Mouse (Mus musculus) heart, embryonic 11.5 days (tissue): ENCODE data around the gene C2cd4d. TPM values are rescaled to one million over a fixed set of nuclear protein-coding genes. Genes with fewer than 3 reads are reported as not detected.
A peak's percentile ranks its signal among the peaks of the same experiment; 100 is the strongest.

ENCODE experiments used
- ATAC-seq: fragments of 200-750 bp; cut with Nextera tagmentation; replicated peaks from 2 replicates; pipeline ENCODE4 v1.8.0; 2017; ENCODE audit warnings: moderate library complexity; ENCODE audit not compliant: insufficient number of reproducible peaks, low FRiP score, low TSS enrichment
- H3K27ac ChIP-seq: fragments of 300-500 bp; sonication (generic); 2 replicates; pipeline ENCODE4 v1.5.1; 2014; ENCODE audit warnings: mild to moderate bottlenecking, low read depth, low read length
- H3K27me3 ChIP-seq: fragments of 300-500 bp; sonication (generic); 2 replicates; pipeline ENCODE4 v1.6.1; 2014; ENCODE audit warnings: mild to moderate bottlenecking, low read length, mixed read lengths; ENCODE audit not compliant: control insufficient read depth, insufficient read depth
- H3K36me3 ChIP-seq: fragments of 300-500 bp; sonication (generic); 2 replicates; pipeline ENCODE4 v1.6.1; 2014; ENCODE audit warnings: mild to moderate bottlenecking, low read length, moderate library complexity, mixed read lengths; ENCODE audit not compliant: control insufficient read depth, insufficient read depth
- H3K4me1 ChIP-seq: fragments of 300-500 bp; sonication (generic); 2 replicates; pipeline ENCODE4 v1.6.1; 2014; ENCODE audit warnings: low read length; ENCODE audit not compliant: control insufficient read depth, insufficient read depth
- H3K4me2 ChIP-seq: fragments of 300-500 bp; sonication (generic); 2 replicates; pipeline ENCODE4 v1.6.1; 2014; ENCODE audit warnings: mild to moderate bottlenecking, moderate library complexity
- H3K4me3 ChIP-seq: fragments of 300-500 bp; sonication (generic); 2 replicates; pipeline ENCODE4 v1.5.1; 2014; ENCODE audit warnings: low read depth, low read length
- H3K9ac ChIP-seq: fragments of 300-500 bp; sonication (generic); 2 replicates; pipeline ENCODE4 v1.6.1; 2014; ENCODE audit warnings: mild to moderate bottlenecking, low read depth, low read length, moderate library complexity
- H3K9me3 ChIP-seq: fragments of 300-500 bp; sonication (generic); replicated peaks from 2 replicates; pipeline ENCODE4 v1.6.1; 2016; ENCODE audit warnings: low read length; ENCODE audit not compliant: control insufficient read depth
- WGBS: fragments of 180-500 bp; shearing (Covaris S2); extraction: QIAGEN DNeasy Blood & Tissue Kit; methylation state at CpG from one replicate; pipeline ENCODE4 v1.1.7; 2014; ENCODE audit not compliant: insufficient replicate concordance; 5-methylcytosine and 5-hydroxymethylcytosine counted together
- polyA plus RNA-seq: library from polyadenylated mRNA; unstranded; fragments of >200 nt; fragmentation: Nextera tagmentation; extraction: Ambion mirVana; gene quantifications from 2 replicates; pipeline ENCODE4 v1.2.1, GENCODE M21; 2014

Gene C2cd4d
- polyA plus RNA-seq, 1 experiment from 2014 or later, result 0.89 TPM

DNA sequence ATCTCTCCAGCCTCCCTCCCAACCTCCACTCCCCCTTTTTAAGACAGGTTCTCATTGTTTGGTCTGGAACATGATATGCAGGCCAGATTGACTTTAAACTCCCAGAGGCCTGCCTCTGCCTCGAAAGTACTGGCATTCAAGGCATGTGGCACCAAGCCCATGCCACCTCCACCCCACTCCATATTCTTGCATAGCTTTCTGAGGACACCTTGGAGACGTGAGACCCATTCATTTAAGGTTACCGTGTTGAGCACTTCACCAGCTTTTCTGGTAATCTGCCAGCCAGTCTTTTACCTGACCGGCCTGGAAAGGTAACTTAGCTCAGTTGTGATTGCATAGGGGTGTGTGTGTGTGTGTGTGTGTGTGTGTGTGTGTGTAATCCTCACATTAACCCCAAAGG, 43.3 kb downstream of the C2cd4d start:
- H3K9me3 ChIP-seq, result no peaks in the 10 kb centered on the region
- H3K4me3 ChIP-seq, result no peak overlapping the region
- no peak overlapping the region for H3K4me2 ChIP-seq
- H3K27me3 ChIP-seq, result peaks cover 46% of the 10 kb centered on the region
- H3K36me3 ChIP-seq, result no peaks in the 10 kb centered on the region
- no peak overlapping the region for H3K27ac ChIP-seq
- no peak for ATAC-seq
- 66% methylated on average over 4 of the region's 4 CpGs for WGBS
- no peak overlapping the region for H3K9ac ChIP-seq
- H3K4me1 ChIP-seq, result no peaks in the 10 kb centered on the region

GRCm38 (mm10) chr3:94412530-94412929, 50.3 kb downstream of the C2cd4d start:
- WGBS, result 10% methylated on average over 25 of the region's 25 CpGs
- peak overlapping the region; percentile 23 for H3K9ac ChIP-seq
- peak overlapping the region; percentile 66 for H3K4me2 ChIP-seq
- H3K36me3 ChIP-seq, result no peaks in the 10 kb centered on the region
- no peaks in the 10 kb centered on the region; the same call in 1 of the 2 replicates for H3K27me3 ChIP-seq
- ATAC-seq, result no peak
- H3K27ac ChIP-seq, result no peak overlapping the region
- no peaks in the 10 kb centered on the region for H3K9me3 ChIP-seq
- H3K4me3 ChIP-seq, result peak overlapping the region; percentile 44
- H3K4me1 ChIP-seq, result no peaks in the 10 kb centered on the region

DNA sequence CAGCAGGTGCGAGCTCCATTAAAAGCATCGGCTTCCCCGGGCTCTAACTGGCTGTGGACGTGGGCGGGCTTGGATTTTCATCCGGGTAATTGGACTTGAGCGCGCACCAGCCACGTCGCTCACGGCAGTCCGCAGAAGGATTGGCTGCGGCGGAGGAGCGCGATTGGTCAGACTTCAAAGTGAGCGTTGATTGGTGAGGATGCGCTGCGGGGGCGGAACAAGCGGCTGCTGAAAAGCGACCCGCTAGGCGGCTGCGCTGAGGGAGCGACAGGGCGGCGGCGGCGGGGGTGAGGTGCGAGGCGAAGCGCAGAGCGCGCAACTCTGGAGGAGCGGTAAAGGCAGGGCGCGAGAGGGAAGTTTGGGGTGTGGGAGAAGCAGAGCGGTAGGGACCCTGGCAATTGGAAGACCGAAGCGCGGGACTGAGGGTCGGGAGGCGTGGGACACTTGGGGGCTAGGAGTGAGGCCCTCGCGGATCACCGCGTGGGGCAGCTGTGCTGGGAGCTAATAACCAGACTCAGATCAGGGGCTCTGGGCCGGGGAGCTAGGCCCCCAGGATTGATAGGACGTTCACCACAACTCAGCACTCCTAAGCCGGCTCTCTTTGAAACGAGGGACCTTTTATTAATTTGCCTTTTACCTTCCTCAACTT, 50.9 kb downstream of the C2cd4d start, which contains the start of gene Tdrkh:
Gene Tdrkh, plus strand, starts transcription at position 243 of the 649 bp plus-strand sequence.
- 11% methylated on average over 52 of the region's 52 CpGs for WGBS
- peak; percentile 95 for ATAC-seq
- Histone ChIP-seq H3K9ac (peak within 1 kb of the TSS; percentile 23), H3K9me3 (no peaks in the 10 kb centered on the region), H3K27me3 (no peaks in the 10 kb centered on the region; the same call in 1 of the 2 replicates), H3K4me3 (peak within 1 kb of the TSS; percentile 44), H3K4me1 (no peaks in the 10 kb centered on the region), H3K36me3 (no peaks in the 10 kb centered on the region), H3K4me2 (peak within 1 kb of the TSS; percentile 66), H3K27ac (no peak within 1 kb of the TSS)

Other genes with a start within 250 kb of the C2cd4d start
- gene Gm10696, start 184.2 kb upstream of the C2cd4d start, polyA plus RNA-seq, result not detected in 2 replicates
- not detected in 2 replicates for gene Gm5286, start 165.7 kb upstream of the C2cd4d start, polyA plus RNA-seq
- not detected in 2 replicates for gene Gm4778, start 98.4 kb upstream of the C2cd4d start, polyA plus RNA-seq
- gene Them4, start 52.3 kb upstream of the C2cd4d start, polyA plus RNA-seq, result 11.8 and 12.5 TPM in 2 replicates
- gene Them5, start 20.3 kb upstream of the C2cd4d start, polyA plus RNA-seq, result 0.17 TPM in 1 of 2 replicates, not detected in the other
- 0.41 and 0.44 TPM in 2 replicates for gene Rorc, start 10.4 kb downstream of the C2cd4d start, polyA plus RNA-seq
- gene Lingo4, start 36.1 kb downstream of the C2cd4d start, polyA plus RNA-seq, result not detected in 2 replicates
- gene Tdrkh, start 50.8 kb downstream of the C2cd4d start, polyA plus RNA-seq, result 8.4 and 8.7 TPM in 2 replicates
- 60.8 and 65.5 TPM in 2 replicates for gene Mrpl9, start 80.9 kb downstream of the C2cd4d start, polyA plus RNA-seq
- 0.29 TPM in 1 of 2 replicates, not detected in the other for gene Oaz3, start 81.5 kb downstream of the C2cd4d start, polyA plus RNA-seq
- gene Celf3, start 115.9 kb downstream of the C2cd4d start, polyA plus RNA-seq, result 2.8 and 4.7 TPM in 2 replicates
- 6.6 and 7.0 TPM in 2 replicates for gene Riiad1, start 117.9 kb downstream of the C2cd4d start, polyA plus RNA-seq
- 21.2 and 23.7 TPM in 2 replicates for gene Snx27, start 220.3 kb downstream of the C2cd4d start, polyA plus RNA-seq